Mouse (Mus musculus): ENCODE data around the gene Rasl10b.

Rasl10b gene

GRCm38 (mm10) chr11:83409087-83409754 lies at the start of gene Rasl10b:
Rasl10b (plus strand) TSS chr11:83409137.
- no peaks in the 10 kb centered on the region for H3K9me3 ChIP-seq (ENCODE audit: low read length)
- peaks cover 4% of the 10 kb centered on the region for H3K36me3 ChIP-seq (ENCODE audit: insufficient read depth, low read length)
- peaks cover 35% of the 10 kb centered on the region for H3K4me1 ChIP-seq (replicated peaks; ENCODE audit: low read depth, low read length)
- peaks cover 71% of the 10 kb centered on the region for H3K27me3 ChIP-seq (ENCODE audit: insufficient read depth, low read length)
- H3K4me3 ChIP-seq (replicated peaks; ENCODE audit: low read length): peak within 1 kb of the TSS; percentile 80
- TF ChIP-seq POU5F1 (IDR thresholded peaks at IDR 0.05; ENCODE audit: borderline replicate concordance, low read length): no peak
- TF ChIP-seq CTCF (conservative IDR thresholded peaks at IDR 0.05; ENCODE audit: low read length): no peak
- TF ChIP-seq NANOG (IDR thresholded peaks at IDR 0.05; ENCODE audit: borderline replicate concordance, low read length): no peak

GRCm38 (mm10) chr11:83364656-83365055 lies 44.3 kb upstream of the Rasl10b start:
- Histone ChIP-seq H3K9me3 (ENCODE audit: low read length) (no peaks in the 10 kb centered on the region), H3K27me3 (ENCODE audit: insufficient read depth, low read length) (no peaks in the 10 kb centered on the region), H3K4me3 (replicated peaks; ENCODE audit: low read length) (no peak overlapping the region), H3K4me1 (replicated peaks; ENCODE audit: low read depth, low read length) (0 out of 2 replicates have a peak, but pooled peaks cover 2% of the 10 kb centered on the region), H3K36me3 (ENCODE audit: insufficient read depth, low read length) (peaks cover 57% of the 10 kb centered on the region)
- no peak for TF ChIP-seq NANOG (IDR thresholded peaks at IDR 0.05; ENCODE audit: borderline replicate concordance, low read length)
- TF ChIP-seq POU5F1 (IDR thresholded peaks at IDR 0.05; ENCODE audit: borderline replicate concordance, low read length): no peak
- TF ChIP-seq CTCF (conservative IDR thresholded peaks at IDR 0.05; ENCODE audit: low read length): no peak

- TF ChIP-seq NANOG (IDR thresholded peaks at IDR 0.05; ENCODE audit: borderline replicate concordance, low read length) (no peak), POU5F1 (IDR thresholded peaks at IDR 0.05; ENCODE audit: borderline replicate concordance, low read length) (no peak), CTCF (conservative IDR thresholded peaks at IDR 0.05; ENCODE audit: low read length) (no peak)
- H3K27me3 ChIP-seq (ENCODE audit: insufficient read depth, low read length): no peaks in the 10 kb centered on the region
- H3K9me3 ChIP-seq (ENCODE audit: low read length): no peaks in the 10 kb centered on the region
- H3K4me1 ChIP-seq (replicated peaks; ENCODE audit: low read depth, low read length): 0 out of 2 replicates have a peak, but pooled peaks cover 8% of the 10 kb centered on the region
- H3K36me3 ChIP-seq (ENCODE audit: insufficient read depth, low read length): peaks cover 77% of the 10 kb centered on the region
- H3K4me3 ChIP-seq (replicated peaks; ENCODE audit: low read length): no peak overlapping the region
These were observed 37.7 kb upstream of the Rasl10b start for GRCm38 (mm10) chr11:83371267-83371666.

- H3K36me3 ChIP-seq (ENCODE audit: insufficient read depth, low read length): peaks cover 56% of the 10 kb centered on the region
- H3K9me3 ChIP-seq (ENCODE audit: low read length): no peaks in the 10 kb centered on the region
- peaks cover 8% of the 10 kb centered on the region for H3K4me1 ChIP-seq (replicated peaks; ENCODE audit: low read depth, low read length)
- TF ChIP-seq NANOG (IDR thresholded peaks at IDR 0.05; ENCODE audit: borderline replicate concordance, low read length) (no peak), CTCF (conservative IDR thresholded peaks at IDR 0.05; ENCODE audit: low read length) (no peak), POU5F1 (IDR thresholded peaks at IDR 0.05; ENCODE audit: borderline replicate concordance, low read length) (no peak)
- H3K27me3 ChIP-seq (ENCODE audit: insufficient read depth, low read length): no peaks in the 10 kb centered on the region
- no peak overlapping the region for H3K4me3 ChIP-seq (replicated peaks; ENCODE audit: low read length)
These were observed 29.1 kb upstream of the Rasl10b start for GRCm38 (mm10) chr11:83379745-83380341.

- H3K27me3 ChIP-seq (ENCODE audit: insufficient read depth, low read length): no peaks in the 10 kb centered on the region
- peaks cover 5% of the 10 kb centered on the region for H3K4me1 ChIP-seq (replicated peaks; ENCODE audit: low read depth, low read length)
- peaks cover 35% of the 10 kb centered on the region; the same call in 1 of the 2 replicates for H3K36me3 ChIP-seq (ENCODE audit: insufficient read depth, low read length)
- H3K4me3 ChIP-seq (replicated peaks; ENCODE audit: low read length): no peak overlapping the region
- H3K9me3 ChIP-seq (ENCODE audit: low read length): no peaks in the 10 kb centered on the region
- no peak for TF ChIP-seq POU5F1 (IDR thresholded peaks at IDR 0.05; ENCODE audit: borderline replicate concordance, low read length)
- TF ChIP-seq NANOG (IDR thresholded peaks at IDR 0.05; ENCODE audit: borderline replicate concordance, low read length): no peak
- no peak for TF ChIP-seq CTCF (conservative IDR thresholded peaks at IDR 0.05; ENCODE audit: low read length)
These were observed 25.9 kb upstream of the Rasl10b start for GRCm38 (mm10) chr11:83382876-83383531.

- Histone ChIP-seq H3K4me3 (replicated peaks; ENCODE audit: low read length) (no peak overlapping the region), H3K9me3 (ENCODE audit: low read length) (no peaks in the 10 kb centered on the region), H3K36me3 (ENCODE audit: insufficient read depth, low read length) (peaks cover 33% of the 10 kb centered on the region; the same call in 1 of the 2 replicates), H3K4me1 (replicated peaks; ENCODE audit: low read depth, low read length) (peaks cover 5% of the 10 kb centered on the region), H3K27me3 (ENCODE audit: insufficient read depth, low read length) (no peaks in the 10 kb centered on the region)
- TF ChIP-seq CTCF (conservative IDR thresholded peaks at IDR 0.05; ENCODE audit: low read length): no peak
- no peak for TF ChIP-seq NANOG (IDR thresholded peaks at IDR 0.05; ENCODE audit: borderline replicate concordance, low read length)
- TF ChIP-seq POU5F1 (IDR thresholded peaks at IDR 0.05; ENCODE audit: borderline replicate concordance, low read length): no peak
These were observed 25.4 kb upstream of the Rasl10b start for GRCm38 (mm10) chr11:83383532-83383887.

- no peak for TF ChIP-seq CTCF (conservative IDR thresholded peaks at IDR 0.05; ENCODE audit: low read length)
- no peak for TF ChIP-seq POU5F1 (IDR thresholded peaks at IDR 0.05; ENCODE audit: borderline replicate concordance, low read length)
- no peaks in the 10 kb centered on the region for H3K27me3 ChIP-seq (ENCODE audit: insufficient read depth, low read length)
- H3K4me3 ChIP-seq (replicated peaks; ENCODE audit: low read length): no peak overlapping the region
- H3K4me1 ChIP-seq (replicated peaks; ENCODE audit: low read depth, low read length): peaks cover 18% of the 10 kb centered on the region
- peaks cover 66% of the 10 kb centered on the region for H3K36me3 ChIP-seq (ENCODE audit: insufficient read depth, low read length)
- no peaks in the 10 kb centered on the region for H3K9me3 ChIP-seq (ENCODE audit: low read length)
These were observed 15.9 kb upstream of the Rasl10b start for GRCm38 (mm10) chr11:83393062-83393461.

- H3K4me1 ChIP-seq (replicated peaks; ENCODE audit: low read depth, low read length): peaks cover 18% of the 10 kb centered on the region
- H3K4me3 ChIP-seq (replicated peaks; ENCODE audit: low read length): no peak overlapping the region
- H3K9me3 ChIP-seq (ENCODE audit: low read length): no peaks in the 10 kb centered on the region
- no peaks in the 10 kb centered on the region for H3K27me3 ChIP-seq (ENCODE audit: insufficient read depth, low read length)
- peaks cover 77% of the 10 kb centered on the region for H3K36me3 ChIP-seq (ENCODE audit: insufficient read depth, low read length)
- TF ChIP-seq POU5F1 (IDR thresholded peaks at IDR 0.05; ENCODE audit: borderline replicate concordance, low read length) (no peak), CTCF (conservative IDR thresholded peaks at IDR 0.05; ENCODE audit: low read length) (no peak)
These were observed 14.0 kb upstream of the Rasl10b start for GRCm38 (mm10) chr11:83394802-83395439.

Data from E14TG2a.4 (cell line).